Mouse (Mus musculus): Measurements from ENCODE around the gene Neurog1. TPM values are rescaled to one million over a fixed set of nuclear protein-coding genes. Genes with fewer than 3 reads are reported as not detected.

Gene Neurog1
- not detected for total RNA-seq (2021)

- peak in 1 of 2 experiments; percentile 57 for DNase-seq (ENCODE audit: extremely low spot score in 1 of 2, low spot score in 2 of 2)
- intact Hi-C loops (cut with DNase I): loop anchor here (5.0 to 10.0 kb wide), 2 partner anchors 287 to 425 kb away; no protein-coding TSS in a partner anchor
Observed at GRCm38 (mm10) chr13:56251924-56252619, at the start of gene Neurog1. Gene Neurog1 (minus strand): TSS chr13:56252163.

GRCm38 (mm10) chr13:56299336-56299735 is 47.4 kb upstream of the Neurog1 start:
- no peak for DNase-seq (ENCODE audit: extremely low spot score in 1 of 2, low spot score in 2 of 2)
- intact Hi-C loops (cut with DNase I): no loop called here

- peak in 1 of 2 experiments; percentile 29 for DNase-seq (ENCODE audit: extremely low spot score in 1 of 2, low spot score in 2 of 2)
- intact Hi-C loops (cut with DNase I): no loop called here
Observed at GRCm38 (mm10) chr13:56296659-56297020, 44.7 kb upstream of the Neurog1 start.

DNA sequence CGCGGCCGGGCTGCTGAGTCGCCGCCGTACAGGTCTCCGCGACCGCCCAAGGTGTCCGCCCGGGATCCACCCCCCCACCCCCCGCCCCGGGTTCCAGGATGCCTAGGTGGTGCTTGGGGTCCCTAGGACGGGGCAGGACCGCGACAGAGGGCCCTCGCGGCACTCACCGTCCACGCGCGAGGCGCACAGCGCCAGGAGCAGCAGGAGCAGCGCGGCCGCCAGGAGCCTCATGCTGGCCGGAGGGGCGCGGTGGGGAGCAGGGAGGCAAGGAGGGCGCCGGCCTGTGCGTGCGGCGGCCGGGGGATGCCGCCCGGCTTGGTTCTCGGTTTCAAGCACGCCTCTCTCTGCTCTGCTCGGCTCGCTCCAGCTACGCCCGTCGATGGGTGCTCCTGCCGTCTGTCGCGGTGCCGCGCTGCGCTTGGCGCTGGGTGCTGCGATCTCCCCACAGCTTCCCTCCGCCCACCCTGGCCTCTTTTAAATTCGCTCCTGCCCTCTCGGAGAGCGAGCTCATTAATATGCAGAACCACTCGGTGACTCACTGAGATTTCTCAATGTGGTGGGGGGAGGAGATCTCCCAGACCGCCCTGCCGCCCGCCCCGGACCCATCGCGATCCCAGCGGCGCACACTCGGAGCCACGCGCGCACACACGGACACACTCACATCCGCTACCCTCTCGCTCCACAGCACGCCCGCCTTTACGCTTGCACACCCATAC is 44.1 kb upstream of the Neurog1 start, which contains the start of gene Cxcl14:
Gene Cxcl14 (minus strand): TSS at position 609 of the 716 bp plus-strand sequence.
- DNase-seq (ENCODE audit: extremely low spot score in 1 of 2, low spot score in 2 of 2): peak; percentile 61 to 67
- intact Hi-C loops (cut with DNase I): no loop called here

DNA sequence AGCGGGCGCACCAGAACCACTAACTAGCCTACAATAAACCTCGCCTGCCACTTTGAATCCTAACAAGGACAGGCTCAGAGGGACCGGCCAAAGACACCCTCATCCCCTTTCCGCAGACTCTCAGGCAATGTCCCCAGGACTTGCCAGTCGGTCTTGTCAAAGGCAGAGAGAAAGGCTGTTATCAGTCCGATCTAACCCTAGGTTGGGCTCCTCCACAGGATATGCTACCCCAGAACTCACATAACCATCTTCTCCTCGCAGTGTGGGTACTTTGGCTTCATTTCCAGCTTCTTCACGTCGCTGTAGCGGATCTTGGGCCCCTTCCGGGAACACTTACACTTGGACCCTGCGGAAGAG is 43.6 kb upstream of the Neurog1 start:
- intact Hi-C loops (cut with DNase I): no loop called here
- DNase-seq (ENCODE audit: extremely low spot score in 1 of 2, low spot score in 2 of 2): no peak

- intact Hi-C loops (cut with DNase I): no loop called here
- peak in 1 of 2 experiments; percentile 36 for DNase-seq (ENCODE audit: extremely low spot score in 1 of 2, low spot score in 2 of 2)
Observed at GRCm38 (mm10) chr13:56294908-56295307, 42.9 kb upstream of the Neurog1 start.

DNA sequence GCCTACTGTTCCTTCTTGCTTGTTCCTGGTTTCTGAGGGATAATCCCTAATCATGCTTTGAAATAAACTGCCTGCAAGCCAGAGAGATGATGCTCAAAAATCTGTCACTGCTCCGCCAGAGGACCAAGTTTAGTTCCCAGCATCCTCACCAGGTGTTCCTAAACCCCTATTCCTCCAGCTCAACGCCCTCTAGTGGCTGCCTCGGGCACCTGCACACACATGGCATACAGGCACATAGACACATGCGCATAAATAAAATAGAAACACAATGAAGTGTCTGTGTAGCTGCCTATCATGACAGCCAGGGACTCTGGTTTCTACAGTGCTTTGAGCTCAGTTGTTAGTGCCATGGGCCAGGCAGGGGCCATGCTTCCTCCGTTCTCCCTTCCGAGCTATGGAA is 38.0 kb upstream of the Neurog1 start:
- intact Hi-C loops (cut with DNase I): no loop called here
- no peak for DNase-seq (ENCODE audit: extremely low spot score in 1 of 2, low spot score in 2 of 2)

- no peak for DNase-seq (ENCODE audit: extremely low spot score in 1 of 2, low spot score in 2 of 2)
- intact Hi-C loops (cut with DNase I): no loop called here
Observed at GRCm38 (mm10) chr13:56289261-56289660, 37.3 kb upstream of the Neurog1 start.

- no peak for DNase-seq (ENCODE audit: extremely low spot score in 1 of 2, low spot score in 2 of 2)
- intact Hi-C loops (cut with DNase I): no loop called here
Observed at GRCm38 (mm10) chr13:56288601-56289000, 36.6 kb upstream of the Neurog1 start.

DNA sequence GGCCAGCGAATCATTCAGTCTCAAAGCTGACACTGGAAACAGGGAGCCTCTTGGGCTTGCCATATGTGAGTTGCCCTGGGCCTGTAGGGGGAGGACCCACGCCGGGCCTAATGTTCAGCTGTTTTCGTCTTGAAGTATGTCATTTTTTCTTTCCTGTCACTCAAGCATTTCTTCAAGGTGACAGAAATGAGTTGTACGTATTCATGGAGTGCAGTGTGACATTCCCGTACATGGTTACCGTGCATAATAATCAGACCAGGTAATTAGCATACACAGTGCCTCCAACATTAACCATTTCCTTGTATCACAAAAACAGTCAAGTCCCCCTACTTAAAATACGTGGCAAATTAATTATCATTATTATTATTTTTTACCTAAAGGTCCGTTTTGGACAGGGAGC is 35.1 kb upstream of the Neurog1 start:
- no peak for DNase-seq (ENCODE audit: extremely low spot score in 1 of 2, low spot score in 2 of 2)
- intact Hi-C loops (cut with DNase I): no loop called here

DNA sequence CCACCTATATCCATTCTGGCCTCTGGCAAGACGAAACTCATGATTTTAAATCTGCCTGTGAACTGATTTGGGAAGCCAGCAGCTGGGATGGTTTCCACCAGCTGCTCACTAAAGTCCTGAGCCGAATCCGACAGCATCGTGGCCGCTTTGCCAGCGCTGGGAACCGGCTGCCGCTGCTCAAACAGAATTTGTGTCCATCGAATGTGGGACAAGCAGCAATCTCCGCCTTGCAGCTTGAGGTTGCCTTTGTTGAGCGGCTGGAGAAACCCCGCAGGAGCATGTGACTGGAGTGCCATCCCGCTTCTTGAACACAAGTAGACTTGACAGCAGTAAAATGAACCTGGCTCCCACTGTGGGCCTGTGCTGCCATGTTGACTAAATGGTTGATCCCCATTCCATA is 31.4 kb upstream of the Neurog1 start:
- intact Hi-C loops (cut with DNase I): no loop called here
- no peak for DNase-seq (ENCODE audit: extremely low spot score in 1 of 2, low spot score in 2 of 2)

DNA sequence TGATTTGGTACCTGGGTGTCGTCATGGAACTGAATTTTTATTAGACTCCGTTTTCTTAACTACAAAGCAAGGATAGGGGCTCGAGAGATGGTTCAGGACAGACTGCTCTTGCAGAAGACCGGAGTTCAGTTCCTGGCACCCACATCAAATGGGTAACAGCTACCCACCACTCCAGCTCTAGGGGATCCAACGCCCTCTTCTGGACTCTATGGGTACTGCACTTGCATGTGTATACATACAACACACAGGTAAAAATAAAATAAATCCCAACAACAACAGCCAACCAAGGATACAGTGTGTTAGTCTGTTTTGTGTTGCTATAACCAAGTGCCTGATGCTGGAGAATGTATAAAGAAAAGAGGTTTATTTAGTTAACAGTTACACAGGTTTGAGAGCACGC is 28.4 kb upstream of the Neurog1 start:
- no peak for DNase-seq (ENCODE audit: extremely low spot score in 1 of 2, low spot score in 2 of 2)
- intact Hi-C loops (cut with DNase I): no loop called here

DNA sequence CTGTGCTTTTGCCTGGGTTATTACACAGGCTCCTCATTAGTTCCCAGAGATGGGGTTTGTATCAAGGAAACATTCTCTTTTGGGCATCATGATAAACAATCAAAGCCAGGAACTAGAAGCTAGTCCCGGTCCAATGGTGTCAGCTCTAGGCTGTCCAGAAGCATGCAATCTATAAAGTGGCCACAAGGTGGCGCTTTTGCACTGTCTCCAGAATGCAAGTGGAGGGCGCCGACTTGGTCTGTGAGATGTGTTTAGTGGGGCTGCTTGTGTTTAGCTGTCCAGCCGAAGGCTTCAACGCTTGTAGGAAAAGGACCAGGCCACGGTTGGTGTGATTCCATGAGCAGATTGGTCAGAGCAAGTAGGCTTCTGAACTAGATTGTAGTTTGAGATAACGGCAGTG is 27.5 kb upstream of the Neurog1 start:
- DNase-seq (ENCODE audit: extremely low spot score in 1 of 2, low spot score in 2 of 2): peak; percentile 84
- intact Hi-C loops (cut with DNase I): loop anchor here (2.0 kb wide), 1 partner anchor 149 kb away; no protein-coding TSS in a partner anchor

DNA sequence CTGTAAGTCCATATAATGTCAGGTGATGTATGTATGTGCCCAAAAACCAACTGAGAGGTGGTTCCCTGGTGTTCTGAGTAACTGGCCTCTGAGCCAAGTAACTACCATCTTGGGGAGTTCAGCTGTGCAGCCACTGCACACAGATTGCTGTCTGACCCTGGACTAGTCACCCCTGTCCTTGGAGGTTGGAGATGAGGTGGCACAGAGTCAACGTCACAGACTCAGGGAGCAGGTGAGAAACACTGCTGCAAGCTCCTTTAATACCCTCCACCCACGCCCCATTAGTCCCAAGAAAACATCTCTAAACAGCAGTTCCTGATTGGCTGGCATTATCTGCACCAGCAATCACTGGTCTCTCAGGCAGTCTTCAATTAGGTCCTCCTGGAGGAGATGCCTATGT is 23.2 kb upstream of the Neurog1 start:
- no peak for DNase-seq (ENCODE audit: extremely low spot score in 1 of 2, low spot score in 2 of 2)
- intact Hi-C loops (cut with DNase I): no loop called here

DNA sequence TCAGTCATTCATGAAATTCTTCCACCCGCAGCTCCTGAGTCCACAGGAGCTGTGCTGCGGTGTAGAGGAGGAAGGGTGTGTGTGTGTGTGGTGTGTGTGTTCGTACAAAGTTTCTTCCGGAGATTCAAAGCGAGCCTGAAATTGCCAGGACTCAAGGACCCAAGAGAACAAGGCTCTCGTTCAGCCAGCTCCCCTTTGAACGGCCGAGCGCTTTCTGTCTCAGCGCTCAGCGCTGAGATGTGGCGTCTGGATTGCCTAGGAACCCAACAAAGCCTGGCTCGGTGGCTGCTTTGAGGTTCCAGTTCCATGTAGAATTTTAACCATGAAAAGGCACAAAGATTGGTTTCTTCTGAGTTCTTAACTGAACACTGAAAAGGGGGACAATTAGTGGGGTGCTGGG is 18.2 kb upstream of the Neurog1 start:
- intact Hi-C loops (cut with DNase I): no loop called here

GRCm38 (mm10) chr13:56267396-56267795 is 15.4 kb upstream of the Neurog1 start:
- no peak for DNase-seq (ENCODE audit: extremely low spot score in 1 of 2, low spot score in 2 of 2)
- intact Hi-C loops (cut with DNase I): loop anchor here (5.0 kb wide), 1 partner anchor 70 kb away; no protein-coding TSS in a partner anchor

More for the DNA sequence above, 18.2 kb upstream of the Neurog1 start:
- peak in 1 of 2 experiments; percentile 42 for DNase-seq (ENCODE audit: extremely low spot score in 1 of 2, low spot score in 2 of 2)

DNA sequence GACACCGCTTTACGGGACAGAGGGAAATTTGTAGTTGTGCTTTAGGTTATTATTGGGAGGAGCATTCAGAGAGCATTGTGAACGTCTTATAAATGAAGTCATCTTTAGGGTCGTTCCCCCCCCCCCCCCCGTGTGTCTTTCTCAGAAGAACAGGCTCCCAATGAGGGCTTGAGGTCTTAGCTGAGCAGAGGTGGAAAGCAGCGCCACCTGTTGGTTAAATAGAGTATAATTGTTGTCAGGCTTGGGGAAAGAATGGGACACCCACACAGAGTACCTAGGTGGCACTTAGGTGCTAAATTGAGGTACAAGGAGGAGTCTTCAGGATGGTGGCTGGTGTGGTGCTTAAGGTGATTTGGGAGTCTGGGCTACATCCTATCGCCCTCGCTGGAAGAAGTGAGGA is 14.5 kb upstream of the Neurog1 start:
- DNase-seq (ENCODE audit: extremely low spot score in 1 of 2, low spot score in 2 of 2): no peak
- intact Hi-C loops (cut with DNase I): loop anchor here (5.0 kb wide), 1 partner anchor 69 kb away; no protein-coding TSS in a partner anchor

DNA sequence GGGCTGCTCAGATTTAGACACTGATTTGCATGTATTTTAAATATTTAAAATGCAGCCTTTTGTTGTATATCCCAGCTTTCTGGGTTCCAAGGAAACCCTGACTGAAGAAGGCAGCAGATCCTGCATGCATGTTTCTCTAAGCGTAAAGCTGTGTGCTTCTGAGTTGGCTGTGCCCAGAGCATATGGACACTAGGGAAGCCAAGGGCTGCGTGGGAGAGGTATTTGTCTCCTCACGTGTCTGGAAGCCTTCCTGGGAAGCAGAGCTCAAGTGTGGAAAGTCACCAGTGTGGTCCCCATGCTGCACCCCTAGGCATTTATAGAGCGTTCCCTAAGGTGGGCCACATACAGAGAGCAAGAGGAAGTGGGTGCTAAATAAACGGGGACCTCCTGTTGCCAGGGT is 13.7 kb upstream of the Neurog1 start:
- DNase-seq (ENCODE audit: extremely low spot score in 1 of 2, low spot score in 2 of 2): peak in 1 of 2 experiments; percentile 53
- intact Hi-C loops (cut with DNase I): loop anchor here (5.0 kb wide), 1 partner anchor 68 kb away; no protein-coding TSS in a partner anchor

GRCm38 (mm10) chr13:56262269-56262668 is 10.3 kb upstream of the Neurog1 start:
- DNase-seq (ENCODE audit: extremely low spot score in 1 of 2, low spot score in 2 of 2): peak in 1 of 2 experiments; percentile 20
- intact Hi-C loops (cut with DNase I): no loop called here

- peak in 1 of 2 experiments; percentile 16 for DNase-seq (ENCODE audit: extremely low spot score in 1 of 2, low spot score in 2 of 2)
- intact Hi-C loops (cut with DNase I): no loop called here
Observed at GRCm38 (mm10) chr13:56260344-56260780, 8.4 kb upstream of the Neurog1 start.

Measured in left cerebral cortex, postnatal 10 days (tissue).